Mouse (Mus musculus): ENCODE data around the gene Cd2bp2. TPM values are rescaled to one million over a fixed set of nuclear protein-coding genes. Genes with fewer than 3 reads are reported as not detected.

Gene Cd2bp2
- polyA plus RNA-seq, 1 experiment from 2014 or later: 44.4 TPM

GRCm38 (mm10) chr7:127165607-127166493 lies 30.0 kb downstream of the Cd2bp2 start:
- no peak overlapping the region for H3K4me2 ChIP-seq (ENCODE audit: low read length)
- H3K4me1 ChIP-seq (replicated peaks; ENCODE audit: control insufficient read depth, insufficient read depth, low read length): no peaks in the 10 kb centered on the region
- H3K27ac ChIP-seq (ENCODE audit: low read depth): no peak overlapping the region
- H3K36me3 ChIP-seq (ENCODE audit: control insufficient read depth, insufficient read depth, low read length): no peaks in the 10 kb centered on the region
- H3K4me3 ChIP-seq (ENCODE audit: low read depth, low read length): no peak overlapping the region
- ATAC-seq (replicated peaks; ENCODE audit: low FRiP score, low TSS enrichment, low read depth): no peak
- no peak for DNase-seq (ENCODE audit: low spot score)
- H3K27me3 ChIP-seq (replicated peaks; ENCODE audit: control insufficient read depth, insufficient read depth, low read length): no peaks in the 10 kb centered on the region
- no peaks in the 10 kb centered on the region for H3K9me3 ChIP-seq (ENCODE audit: control insufficient read depth, low read length)
- H3K9ac ChIP-seq (ENCODE audit: low read length): no peak overlapping the region
- WGBS: 88% methylated on average over 12 of the region's 12 CpGs

- Histone ChIP-seq H3K9ac (ENCODE audit: low read length) (no peak overlapping the region), H3K4me3 (ENCODE audit: low read depth, low read length) (no peak overlapping the region), H3K4me2 (ENCODE audit: low read length) (no peak overlapping the region), H3K4me1 (replicated peaks; ENCODE audit: control insufficient read depth, insufficient read depth, low read length) (no peaks in the 10 kb centered on the region), H3K9me3 (ENCODE audit: control insufficient read depth, low read length) (no peaks in the 10 kb centered on the region), H3K27ac (ENCODE audit: low read depth) (no peak overlapping the region), H3K36me3 (ENCODE audit: control insufficient read depth, insufficient read depth, low read length) (no peaks in the 10 kb centered on the region), H3K27me3 (replicated peaks; ENCODE audit: control insufficient read depth, insufficient read depth, low read length) (no peaks in the 10 kb centered on the region)
- 86% methylated on average over 4 of the region's 4 CpGs for WGBS
- ATAC-seq (replicated peaks; ENCODE audit: low FRiP score, low TSS enrichment, low read depth) (no peak), DNase-seq (ENCODE audit: low spot score) (no peak)
These were observed 31.8 kb downstream of the Cd2bp2 start for GRCm38 (mm10) chr7:127164002-127164401.

GRCm38 (mm10) chr7:127162546-127162945 lies 33.3 kb downstream of the Cd2bp2 start:
- Histone ChIP-seq H3K27me3 (replicated peaks; ENCODE audit: control insufficient read depth, insufficient read depth, low read length) (no peaks in the 10 kb centered on the region), H3K36me3 (ENCODE audit: control insufficient read depth, insufficient read depth, low read length) (no peaks in the 10 kb centered on the region), H3K9ac (ENCODE audit: low read length) (no peak overlapping the region), H3K9me3 (ENCODE audit: control insufficient read depth, low read length) (no peaks in the 10 kb centered on the region), H3K4me1 (replicated peaks; ENCODE audit: control insufficient read depth, insufficient read depth, low read length) (no peaks in the 10 kb centered on the region), H3K27ac (ENCODE audit: low read depth) (no peak overlapping the region), H3K4me3 (ENCODE audit: low read depth, low read length) (no peak overlapping the region), H3K4me2 (ENCODE audit: low read length) (no peak overlapping the region)
- 80% methylated on average over 5 of the region's 5 CpGs for WGBS
- no peak for ATAC-seq (replicated peaks; ENCODE audit: low FRiP score, low TSS enrichment, low read depth)
- no peak for DNase-seq (ENCODE audit: low spot score)

- H3K36me3 ChIP-seq (ENCODE audit: control insufficient read depth, insufficient read depth, low read length): no peaks in the 10 kb centered on the region
- 81% methylated on average over 4 of the region's 4 CpGs for WGBS
- no peaks in the 10 kb centered on the region for H3K9me3 ChIP-seq (ENCODE audit: control insufficient read depth, low read length)
- H3K9ac ChIP-seq (ENCODE audit: low read length): no peak overlapping the region
- H3K27ac ChIP-seq (ENCODE audit: low read depth): no peak overlapping the region
- no peak overlapping the region for H3K4me3 ChIP-seq (ENCODE audit: low read depth, low read length)
- ATAC-seq (replicated peaks; ENCODE audit: low FRiP score, low TSS enrichment, low read depth) (no peak), DNase-seq (ENCODE audit: low spot score) (no peak)
- no peaks in the 10 kb centered on the region for H3K4me1 ChIP-seq (replicated peaks; ENCODE audit: control insufficient read depth, insufficient read depth, low read length)
- no peaks in the 10 kb centered on the region for H3K27me3 ChIP-seq (replicated peaks; ENCODE audit: control insufficient read depth, insufficient read depth, low read length)
- H3K4me2 ChIP-seq (ENCODE audit: low read length): no peak overlapping the region
These were observed 38.3 kb downstream of the Cd2bp2 start for GRCm38 (mm10) chr7:127157548-127157947.

GRCm38 (mm10) chr7:127153477-127153876 lies 42.4 kb downstream of the Cd2bp2 start:
- Histone ChIP-seq H3K4me1 (replicated peaks; ENCODE audit: control insufficient read depth, insufficient read depth, low read length) (no peaks in the 10 kb centered on the region), H3K4me2 (ENCODE audit: low read length) (no peak overlapping the region), H3K27me3 (replicated peaks; ENCODE audit: control insufficient read depth, insufficient read depth, low read length) (no peaks in the 10 kb centered on the region), H3K27ac (ENCODE audit: low read depth) (no peak overlapping the region), H3K4me3 (ENCODE audit: low read depth, low read length) (no peak overlapping the region), H3K9me3 (ENCODE audit: control insufficient read depth, low read length) (no peaks in the 10 kb centered on the region), H3K36me3 (ENCODE audit: control insufficient read depth, insufficient read depth, low read length) (no peaks in the 10 kb centered on the region), H3K9ac (ENCODE audit: low read length) (no peak overlapping the region)
- ATAC-seq (replicated peaks; ENCODE audit: low FRiP score, low TSS enrichment, low read depth) (no peak), DNase-seq (ENCODE audit: low spot score) (no peak)
- 79% methylated on average over 3 of the region's 3 CpGs for WGBS

- Histone ChIP-seq H3K36me3 (ENCODE audit: control insufficient read depth, insufficient read depth, low read length) (no peaks in the 10 kb centered on the region), H3K4me3 (ENCODE audit: low read depth, low read length) (no peak overlapping the region), H3K27me3 (replicated peaks; ENCODE audit: control insufficient read depth, insufficient read depth, low read length) (no peaks in the 10 kb centered on the region), H3K4me1 (replicated peaks; ENCODE audit: control insufficient read depth, insufficient read depth, low read length) (no peaks in the 10 kb centered on the region), H3K9me3 (ENCODE audit: control insufficient read depth, low read length) (no peaks in the 10 kb centered on the region), H3K27ac (ENCODE audit: low read depth) (no peak overlapping the region), H3K4me2 (ENCODE audit: low read length) (no peak overlapping the region), H3K9ac (ENCODE audit: low read length) (no peak overlapping the region)
- DNase-seq (ENCODE audit: low spot score) (no peak), ATAC-seq (replicated peaks; ENCODE audit: low FRiP score, low TSS enrichment, low read depth) (no peak)
- 89% methylated on average over 6 of the region's 6 CpGs for WGBS
These were observed 43.4 kb downstream of the Cd2bp2 start for GRCm38 (mm10) chr7:127152464-127152863.

GRCm38 (mm10) chr7:127147901-127148300 lies 47.9 kb downstream of the Cd2bp2 start:
- Histone ChIP-seq H3K4me1 (replicated peaks; ENCODE audit: control insufficient read depth, insufficient read depth, low read length) (0 out of 2 replicates have a peak, but pooled peaks cover 3% of the 10 kb centered on the region), H3K9me3 (ENCODE audit: control insufficient read depth, low read length) (no peaks in the 10 kb centered on the region), H3K4me3 (ENCODE audit: low read depth, low read length) (no peak overlapping the region), H3K27ac (ENCODE audit: low read depth) (no peak overlapping the region), H3K27me3 (replicated peaks; ENCODE audit: control insufficient read depth, insufficient read depth, low read length) (no peaks in the 10 kb centered on the region), H3K4me2 (ENCODE audit: low read length) (no peak overlapping the region), H3K36me3 (ENCODE audit: control insufficient read depth, insufficient read depth, low read length) (no peaks in the 10 kb centered on the region), H3K9ac (ENCODE audit: low read length) (no peak overlapping the region)
- 56% methylated on average over 3 of the region's 3 CpGs for WGBS
- ATAC-seq (replicated peaks; ENCODE audit: low FRiP score, low TSS enrichment, low read depth): no peak
- no peak for DNase-seq (ENCODE audit: low spot score)

GRCm38 (mm10) chr7:127146267-127146603 lies 49.6 kb downstream of the Cd2bp2 start:
- H3K9me3 ChIP-seq (ENCODE audit: control insufficient read depth, low read length): no peaks in the 10 kb centered on the region
- H3K4me2 ChIP-seq (ENCODE audit: low read length): no peak overlapping the region
- DNase-seq (ENCODE audit: low spot score) (no peak), ATAC-seq (replicated peaks; ENCODE audit: low FRiP score, low TSS enrichment, low read depth) (no peak)
- H3K27ac ChIP-seq (ENCODE audit: low read depth): no peak overlapping the region
- H3K9ac ChIP-seq (ENCODE audit: low read length): no peak overlapping the region
- H3K36me3 ChIP-seq (ENCODE audit: control insufficient read depth, insufficient read depth, low read length): no peaks in the 10 kb centered on the region
- 69% methylated on average over 2 of the region's 2 CpGs for WGBS
- H3K4me1 ChIP-seq (replicated peaks; ENCODE audit: control insufficient read depth, insufficient read depth, low read length): 0 out of 2 replicates have a peak, but pooled peaks cover 3% of the 10 kb centered on the region
- no peaks in the 10 kb centered on the region for H3K27me3 ChIP-seq (replicated peaks; ENCODE audit: control insufficient read depth, insufficient read depth, low read length)
- H3K4me3 ChIP-seq (ENCODE audit: low read depth, low read length): no peak overlapping the region
